Mouse (Mus musculus) gastrocnemius, adult 18-20 months (tissue): ENCODE results near the gene Nacad. TPM values are rescaled to one million over a fixed set of nuclear protein-coding genes. Genes with fewer than 3 reads are reported as not detected.

ENCODE experiments used
- DNase-seq: peaks from one replicate; pipeline ENCODE4 v3.0.0; 2021; ENCODE audit warnings: low spot score
- total RNA-seq, 2 experiments: library from RNA; stranded (reverse); gene quantifications; 2 replicates each; pipeline ENCODE4 v1.2.3; 2021

Gene Nacad
- total RNA-seq, 2 experiments from 2014 or later: 0.74 to 0.87 TPM

- DNase-seq: no peak
Observed at GRCm38 (mm10) chr11:6603887-6604603, 1.8 kb downstream of the Nacad start.

GRCm38 (mm10) chr11:6603224-6603623 lies 2.6 kb downstream of the Nacad start:
- DNase-seq: no peak

- no peak for DNase-seq
Observed at GRCm38 (mm10) chr11:6602662-6603061, 3.2 kb downstream of the Nacad start.

GRCm38 (mm10) chr11:6601649-6602480 lies 4.0 kb downstream of the Nacad start:
- DNase-seq: no peak

- DNase-seq: no peak
Observed at GRCm38 (mm10) chr11:6600284-6600944, 5.4 kb downstream of the Nacad start.

GRCm38 (mm10) chr11:6599831-6600230 lies 6.0 kb downstream of the Nacad start:
- DNase-seq: no peak

GRCm38 (mm10) chr11:6599011-6599681 lies 6.7 kb downstream of the Nacad start:
- DNase-seq: no peak

- DNase-seq: no peak
Observed at GRCm38 (mm10) chr11:6598191-6598889, 7.5 kb downstream of the Nacad start.

DNA sequence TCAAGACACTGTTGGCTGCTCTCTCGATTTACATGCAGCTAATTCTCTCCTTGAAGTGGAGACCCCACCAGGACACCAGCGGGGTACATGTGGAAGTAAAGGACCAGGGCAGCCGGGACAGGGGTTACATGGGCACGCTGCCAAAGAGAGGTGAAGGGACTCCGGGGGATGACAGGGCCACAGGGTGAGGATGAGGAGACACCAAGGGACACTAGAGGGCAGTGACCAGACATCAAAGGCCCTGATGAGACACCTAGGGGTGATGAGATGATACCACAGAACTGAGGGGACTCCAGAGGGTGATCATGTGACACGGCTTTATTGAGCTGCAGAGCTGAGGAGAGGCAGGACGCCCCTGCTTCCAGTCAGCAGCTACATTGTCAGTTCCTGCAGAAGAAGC lies 8.3 kb downstream of the Nacad start:
- no peak for DNase-seq

- DNase-seq: no peak
Observed at GRCm38 (mm10) chr11:6596616-6597015, 9.2 kb downstream of the Nacad start.

DNA sequence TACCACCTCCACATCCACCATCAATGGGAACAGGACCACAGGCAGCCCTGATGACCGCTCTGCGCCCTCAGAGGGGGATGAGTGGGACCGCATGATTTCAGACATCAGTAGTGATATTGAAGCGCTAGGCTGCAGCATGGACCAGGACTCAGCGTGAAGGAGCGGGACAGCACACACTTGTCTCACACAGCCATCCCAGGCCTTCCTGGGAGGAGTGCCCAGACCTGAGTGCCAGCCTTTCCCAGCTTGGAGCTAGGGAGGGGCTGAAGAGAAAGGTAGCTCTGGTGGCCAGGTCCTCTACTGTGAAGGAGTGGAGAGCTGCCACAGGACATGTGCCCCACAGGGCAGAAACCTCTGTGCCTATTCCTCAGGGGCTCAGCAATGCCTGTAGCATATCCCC lies 9.6 kb downstream of the Nacad start:
- DNase-seq: no peak

- DNase-seq: no peak
Observed at GRCm38 (mm10) chr11:6595339-6595738, 10.5 kb downstream of the Nacad start.

GRCm38 (mm10) chr11:6594845-6595244 lies 11.0 kb downstream of the Nacad start:
- no peak for DNase-seq

DNA sequence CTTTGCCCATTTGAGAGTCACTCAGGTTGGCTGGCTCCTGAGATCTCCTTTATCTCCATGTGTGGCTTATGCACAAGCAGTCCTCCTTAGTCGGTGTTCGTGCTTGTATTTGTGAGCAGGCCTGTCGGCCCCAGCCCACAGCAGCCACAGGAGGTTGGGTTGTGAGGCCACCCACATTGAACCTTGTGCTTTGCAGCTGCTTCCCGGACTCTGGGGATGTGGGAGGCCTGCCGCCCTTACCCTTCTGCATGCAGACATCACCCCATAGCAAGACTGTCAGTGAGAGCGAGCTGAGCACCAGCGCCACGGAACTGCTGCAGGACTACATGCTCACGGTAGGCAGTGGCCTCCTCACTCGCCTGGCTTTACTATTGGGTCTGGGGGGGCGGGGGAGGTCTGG lies 12.4 kb downstream of the Nacad start:
- no peak for DNase-seq

DNA sequence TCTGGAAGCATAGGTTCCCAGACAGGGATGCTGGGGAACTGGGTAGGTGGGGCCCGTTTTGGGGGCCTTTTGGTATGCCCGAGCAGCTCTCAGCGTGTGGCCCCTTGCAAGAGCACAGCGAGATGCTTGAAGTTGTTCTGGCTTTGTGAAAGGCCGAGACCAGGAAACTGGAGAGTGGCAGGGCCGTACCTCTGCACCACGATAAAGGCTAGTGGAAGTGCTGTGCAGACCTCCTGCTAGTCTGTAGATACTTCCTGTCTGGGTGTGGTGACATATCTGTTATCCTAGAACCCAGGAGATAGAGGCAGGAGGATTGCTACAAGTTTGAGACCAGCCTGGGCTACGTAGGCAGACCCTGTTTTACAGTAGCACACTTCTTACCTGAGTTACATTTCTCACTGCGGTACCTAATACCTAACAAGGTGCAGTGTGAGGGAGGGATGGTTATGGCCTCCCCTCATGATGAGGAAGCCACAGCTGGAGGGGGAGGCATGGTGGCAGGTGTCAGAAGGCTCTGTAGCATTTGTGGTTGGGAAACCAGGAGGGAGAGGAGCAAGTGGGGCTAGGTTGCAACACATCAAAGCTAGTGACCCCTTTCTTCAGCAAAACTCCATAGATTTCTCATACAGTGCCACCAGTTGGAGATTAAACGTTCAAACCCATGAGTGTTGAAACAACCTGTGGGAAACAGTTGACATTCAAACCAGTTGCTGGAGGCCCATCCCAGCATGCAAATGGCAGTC lies 14.7 kb downstream of the Nacad start:
- no peak for DNase-seq

DNA sequence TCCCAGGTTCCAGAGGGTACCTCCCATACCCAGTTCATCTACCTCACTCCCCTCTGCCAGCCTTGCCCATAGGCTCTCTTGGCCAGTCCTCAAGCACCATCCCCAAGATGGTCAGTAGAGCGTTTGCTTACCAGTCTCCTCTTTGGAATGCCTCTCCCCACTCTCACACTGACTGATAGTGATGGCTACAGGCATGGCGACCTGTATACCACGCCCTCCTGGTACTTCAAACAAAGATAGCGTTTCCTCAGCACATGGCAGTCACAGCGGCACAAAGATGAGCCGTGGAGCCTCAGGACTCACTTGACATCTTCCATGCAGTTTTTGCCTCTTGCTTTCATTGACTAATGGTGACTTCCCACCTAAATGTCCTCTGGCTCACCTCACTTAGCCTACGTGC lies 16.0 kb downstream of the Nacad start:
- DNase-seq: no peak

DNA sequence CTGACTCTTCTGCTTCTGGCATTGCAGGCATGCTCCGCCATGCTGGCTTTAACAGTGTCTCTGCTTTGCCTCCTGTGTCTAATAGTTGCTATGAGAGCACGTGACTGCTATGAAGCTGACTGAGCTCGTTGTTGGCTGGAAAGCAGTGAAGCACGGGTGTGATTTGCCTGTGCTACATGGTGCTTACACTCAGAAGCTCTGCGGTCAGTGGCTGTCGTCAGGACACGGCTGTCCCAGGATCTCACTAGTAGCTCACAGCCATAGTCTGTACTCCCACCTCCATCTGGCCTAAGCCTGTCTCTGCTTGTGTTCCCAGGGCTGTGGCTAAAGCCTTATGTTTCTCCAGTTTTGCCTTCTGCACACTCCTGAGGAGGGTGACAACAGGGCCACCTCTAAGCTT lies 17.6 kb downstream of the Nacad start:
- DNase-seq: no peak

DNA sequence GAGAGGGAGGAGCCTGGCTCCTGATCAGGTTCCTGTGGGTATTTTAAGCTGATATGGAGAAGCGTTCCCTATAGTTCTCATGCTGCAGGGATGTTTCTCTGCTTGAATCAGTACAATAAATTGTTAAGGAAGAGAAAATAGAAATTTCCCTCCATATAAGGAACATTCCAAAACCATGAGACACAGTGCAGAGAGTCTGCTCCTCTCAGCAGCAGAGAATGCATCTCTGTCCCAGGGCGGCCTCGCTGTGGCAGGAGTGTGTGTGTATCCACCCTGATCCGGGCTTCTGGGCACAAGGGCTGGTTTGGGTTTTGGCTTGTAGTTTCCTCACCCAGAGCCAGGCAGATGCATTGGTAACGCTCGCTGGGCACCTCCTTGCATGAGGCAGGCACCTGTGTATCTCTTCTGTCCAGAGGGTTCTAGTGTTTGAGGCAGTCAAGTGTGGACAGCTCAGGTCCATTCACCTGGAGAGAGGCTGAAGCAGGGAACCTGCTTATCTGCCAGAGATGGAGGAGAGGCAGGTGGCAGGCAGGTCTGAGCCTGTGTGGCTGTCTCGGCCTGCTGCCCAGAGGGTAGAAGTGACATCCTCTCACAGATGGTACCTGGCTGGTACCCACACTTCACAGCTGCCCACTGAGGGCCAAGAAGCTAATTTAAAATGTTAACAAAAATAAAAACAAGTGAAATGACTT lies 18.5 kb downstream of the Nacad start:
- no peak for DNase-seq

DNA sequence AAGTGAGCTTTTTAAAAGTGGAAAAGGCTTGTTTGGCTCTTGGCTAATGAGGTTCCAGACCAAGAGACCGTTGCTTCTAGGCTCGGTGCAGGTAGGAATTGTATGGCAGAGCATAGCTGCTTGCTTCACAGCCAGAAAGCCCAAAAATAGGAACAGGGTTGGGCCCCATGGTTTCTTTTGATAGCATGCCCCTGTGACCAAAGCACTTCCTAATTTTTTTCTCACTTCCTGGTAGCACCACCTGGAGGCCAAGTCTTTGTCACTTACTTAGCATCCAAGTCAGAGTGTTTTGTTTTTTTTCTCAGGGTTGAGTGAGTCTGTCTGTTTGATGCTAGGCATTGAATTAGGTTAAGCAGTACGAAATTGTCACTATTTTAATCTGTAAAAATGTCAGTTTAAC lies 19.2 kb downstream of the Nacad start:
- DNase-seq: no peak

GRCm38 (mm10) chr11:6585748-6586147 lies 20.1 kb downstream of the Nacad start:
- no peak for DNase-seq
